Mouse (Mus musculus) brain, embryonic 14.5 days (tissue): ENCODE measurements around the gene Gadd45gip1. TPM values are rescaled to one million over a fixed set of nuclear protein-coding genes. Genes with fewer than 3 reads are reported as not detected.

Source experiments
- DNase-seq: peaks from one replicate; pipeline ENCODE4 v3.0.0-alpha.2; 2011; ENCODE audit warnings: low read depth
- CTCF ChIP-seq: fragments of 200-500 bp; IDR thresholded peaks from 2 replicates; pipeline ENCODE4 v1.5.1; 2012; ENCODE audit warnings: inconsistent platforms, mild to moderate bottlenecking, moderate library complexity, borderline replicate concordance; ENCODE audit not compliant: insufficient read depth, insufficient read length; ENCODE audit errors: extremely low read depth
- POLR2A ChIP-seq: fragments of 200-500 bp; IDR thresholded peaks from 2 replicates; pipeline ENCODE4 v1.6.1; 2012; ENCODE audit warnings: mild to moderate bottlenecking, inconsistent platforms, borderline replicate concordance; ENCODE audit not compliant: poor library complexity, insufficient read depth, insufficient read length, severe bottlenecking; ENCODE audit errors: extremely low read depth
- polyA plus RNA-seq: library from polyadenylated mRNA; depleted of rRNA; stranded (reverse); fragments of >200 nt; gene quantifications from 2 replicates; pipeline ENCODE4 v1.2.3, GENCODE M21; 2012

The Gadd45gip1 gene
- polyA plus RNA-seq, 1 experiment = 30.1 TPM

- peak; percentile 80 for DNase-seq
- TF ChIP-seq POLR2A (no peak), CTCF (no peak)
Observed at GRCm38 (mm10) chr8:84788896-84789295, 42.4 kb upstream of the Gadd45gip1 start.

- no peak for DNase-seq
- TF ChIP-seq POLR2A = no peak
- TF ChIP-seq CTCF = no peak
Observed at GRCm38 (mm10) chr8:84789345-84789744, 42.0 kb upstream of the Gadd45gip1 start.

- peak; percentile 77 for DNase-seq
- no peak for TF ChIP-seq POLR2A
- no peak for TF ChIP-seq CTCF
Observed at GRCm38 (mm10) chr8:84789855-84790486, 41.4 kb upstream of the Gadd45gip1 start.

- no peak for TF ChIP-seq CTCF
- TF ChIP-seq POLR2A = no peak
Observed at GRCm38 (mm10) chr8:84790537-84790936, 40.8 kb upstream of the Gadd45gip1 start.

GRCm38 (mm10) chr8:84792429-84792947, 38.8 kb upstream of the Gadd45gip1 start:
- DNase-seq = no peak

More at GRCm38 (mm10) chr8:84790537-84790936, 40.8 kb upstream of the Gadd45gip1 start:
- DNase-seq = no peak

GRCm38 (mm10) chr8:84793134-84793533, 38.2 kb upstream of the Gadd45gip1 start:
- DNase-seq = peak; percentile 46
- TF ChIP-seq CTCF (no peak), POLR2A (no peak)

More at GRCm38 (mm10) chr8:84792429-84792947, 38.8 kb upstream of the Gadd45gip1 start:
- no peak for TF ChIP-seq POLR2A
- TF ChIP-seq CTCF = no peak

GRCm38 (mm10) chr8:84793791-84794485, 37.4 kb upstream of the Gadd45gip1 start:
- DNase-seq = peak; percentile 97
- TF ChIP-seq CTCF = no peak
- TF ChIP-seq POLR2A = no peak

- no peak for TF ChIP-seq POLR2A
- peak; percentile 61 for DNase-seq
Observed at GRCm38 (mm10) chr8:84794486-84794885, 36.8 kb upstream of the Gadd45gip1 start.

- TF ChIP-seq CTCF = no peak
- no peak for TF ChIP-seq POLR2A
- DNase-seq = no peak
Observed at GRCm38 (mm10) chr8:84797256-84797797, 34.0 kb upstream of the Gadd45gip1 start.

- TF ChIP-seq POLR2A = no peak
- no peak for TF ChIP-seq CTCF
- peak; percentile 82 for DNase-seq
Observed at GRCm38 (mm10) chr8:84797971-84798370, 33.4 kb upstream of the Gadd45gip1 start.

GRCm38 (mm10) chr8:84798446-84799135, 32.7 kb upstream of the Gadd45gip1 start:
- DNase-seq = peak; percentile 35
- no peak for TF ChIP-seq POLR2A
- TF ChIP-seq CTCF = no peak
